Mouse (Mus musculus) liver, adult 2 months (tissue): ENCODE measurements at regions not wholly inside any gene's neighbourhood (a gene's known extent, or its start where the extent isn't known, plus 50 kb on each side); places are given as distances from the start of the nearest gene placed in this dataset.

Source experiments
- CTCF ChIP-seq: fragments of 200-500 bp; IDR thresholded peaks from 2 replicates; pipeline ENCODE4 v1.5.1; 2011; ENCODE audit warnings: low read depth, low read length, control low read depth
- POLR2A ChIP-seq: fragments of 200-500 bp; IDR thresholded peaks from 2 replicates; pipeline ENCODE4 v1.6.1; 2011; ENCODE audit warnings: low read length, control low read depth; ENCODE audit not compliant: insufficient read depth; ENCODE audit errors: extremely low read depth

DNA sequence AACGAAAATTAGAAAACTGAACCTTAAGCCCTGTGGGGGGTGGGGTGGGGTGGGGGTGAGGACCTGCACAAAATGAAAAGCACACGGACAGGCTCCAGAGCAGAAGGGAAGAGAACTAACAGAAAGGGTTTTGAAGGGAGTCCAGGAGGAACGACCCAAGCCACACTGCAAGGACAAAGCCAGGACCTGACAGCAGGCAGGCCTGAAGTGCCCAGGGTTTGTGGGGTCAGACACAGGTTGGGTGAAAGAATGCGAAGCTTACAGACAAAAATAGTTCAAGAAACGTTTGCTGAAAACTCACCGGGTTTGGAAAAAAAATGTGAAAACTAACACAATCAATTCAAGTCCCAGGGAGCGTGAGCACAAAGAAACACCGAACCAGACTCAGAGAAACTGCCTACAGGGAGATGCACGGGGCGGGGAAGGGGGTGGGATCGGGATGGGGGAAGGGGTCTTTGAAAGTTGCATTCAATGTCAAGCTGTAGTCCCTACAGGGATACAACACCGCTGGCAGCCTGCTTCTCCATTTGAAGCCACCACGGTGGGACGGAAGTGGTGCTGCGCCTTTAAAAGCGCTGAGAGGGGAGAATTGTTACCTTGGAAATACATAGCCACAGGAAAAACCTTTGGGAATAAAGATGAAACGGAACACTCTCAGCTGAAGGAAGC, 618.9 kb upstream of the Fam19a5 start:
- TF ChIP-seq CTCF = no peak
- TF ChIP-seq POLR2A = no peak
